Mouse (Mus musculus) CH12.LX (cell line): ENCODE data around the gene Hspa1l. TPM values are rescaled to one million over a fixed set of nuclear protein-coding genes. Genes with fewer than 3 reads are reported as not detected.

Source experiments
- DNase-seq: peaks from one replicate; pipeline ENCODE4 v3.0.0-alpha.2; 2013; ENCODE audit errors: extremely low read depth
- H3K27ac ChIP-seq: 2 replicates; pipeline ENCODE4 v1.5.1; 2012; ENCODE audit warnings: low read depth, mild to moderate bottlenecking, control low read depth, moderate library complexity; ENCODE audit not compliant: insufficient read depth
- H3K27me3 ChIP-seq: replicated peaks from 2 replicates; pipeline ENCODE3; 2012; ENCODE audit warnings: inconsistent platforms
- H3K36me3 ChIP-seq, 2 experiments: replicated peaks in 1 of 2; 2 replicates each; pipeline versions ENCODE3 to v1.6.1; 2012; ENCODE audit warnings: inconsistent platforms in 1 of 2, low read length in 1 of 2, mild to moderate bottlenecking in 1 of 2, mixed read lengths in 1 of 2, moderate library complexity in 1 of 2; ENCODE audit not compliant: control insufficient read depth in 1 of 2, insufficient read depth in 1 of 2
- H3K4me1 ChIP-seq, 2 experiments: 2 replicates each; pipeline ENCODE4 v1.6.1; 2012; ENCODE audit warnings: inconsistent platforms in 1 of 2, moderate library complexity in 1 of 2; ENCODE audit not compliant: insufficient read depth in 2 of 2, control insufficient read depth in 1 of 2
- H3K4me2 ChIP-seq: 2 replicates; pipeline ENCODE4 v1.6.1; 2012; ENCODE audit warnings: low read depth, mild to moderate bottlenecking, control low read depth; ENCODE audit not compliant: poor library complexity, insufficient read depth, severe bottlenecking
- H3K4me3 ChIP-seq, 3 experiments: fragments of 150-350 bp in 1 of 3; sonication (generic) in 1 of 3; replicated peaks in 1 of 3; 2 replicates each; pipeline versions ENCODE3 to v1.5.1; 2011 to 2012; ENCODE audit warnings: low read depth in 2 of 3, low read length in 2 of 3, mild to moderate bottlenecking in 2 of 3, moderate library complexity in 2 of 3, control low read depth in 1 of 3, improper control_type of control experiment in 1 of 3, inconsistent platforms in 1 of 3, mixed read lengths in 1 of 3; ENCODE audit not compliant: poor library complexity in 1 of 3
- H3K79me2 ChIP-seq: replicated peaks from 2 replicates; pipeline ENCODE4 v1.6.1; 2012; ENCODE audit warnings: mild to moderate bottlenecking, moderate library complexity; ENCODE audit not compliant: control insufficient read depth, poor library complexity, insufficient read depth, severe bottlenecking; ENCODE audit errors: extremely low read depth
- H3K9ac ChIP-seq: 2 replicates; pipeline ENCODE4 v1.6.1; 2012; ENCODE audit warnings: low read depth, mild to moderate bottlenecking, control low read depth, moderate library complexity; ENCODE audit not compliant: insufficient read depth
- H3K9me3 ChIP-seq: replicated peaks from 2 replicates; pipeline ENCODE3; 2012; ENCODE audit warnings: low read length, inconsistent platforms, mixed read lengths
- CHD1 ChIP-seq: IDR thresholded peaks from 2 replicates; pipeline ENCODE4 v1.6.1; 2012; ENCODE audit warnings: low read depth, low read length, improper control_type of control experiment, inconsistent platforms
- CHD2 ChIP-seq: IDR thresholded peaks from 2 replicates; pipeline ENCODE4 v1.6.1; 2011; ENCODE audit warnings: low read length, improper control_type of control experiment
- E2F4 ChIP-seq: IDR thresholded peaks from 2 replicates; pipeline ENCODE4 v1.6.1; 2011; ENCODE audit warnings: low read depth, low read length, improper control_type of control experiment; ENCODE audit not compliant: insufficient replicate concordance
- ELF1 ChIP-seq: IDR thresholded peaks from 2 replicates; pipeline ENCODE4 v1.6.1; 2014; ENCODE audit warnings: low read depth, mild to moderate bottlenecking, inconsistent platforms, low read length, improper control_type of control experiment
- EP300 ChIP-seq: IDR thresholded peaks from 2 replicates; pipeline ENCODE4 v1.6.1; 2011; ENCODE audit warnings: low read length, improper control_type of control experiment
- GABPA ChIP-seq: IDR thresholded peaks from 2 replicates; pipeline ENCODE4 v1.6.1; 2012; ENCODE audit warnings: low read depth, low read length, improper control_type of control experiment, inconsistent platforms; ENCODE audit not compliant: insufficient replicate concordance
- HCFC1 ChIP-seq: IDR thresholded peaks from 2 replicates; pipeline ENCODE4 v1.6.1; 2012; ENCODE audit warnings: low read depth, mild to moderate bottlenecking, inconsistent platforms, low read length, improper control_type of control experiment
- IRF4 ChIP-seq: IDR thresholded peaks from 2 replicates; pipeline ENCODE4 v1.6.1; 2014; ENCODE audit warnings: low read depth, mild to moderate bottlenecking, inconsistent platforms, low read length, improper control_type of control experiment
- MAFK ChIP-seq: IDR thresholded peaks from 2 replicates; pipeline ENCODE4 v1.6.1; 2011; ENCODE audit warnings: low read length, improper control_type of control experiment; ENCODE audit not compliant: insufficient replicate concordance
- MAX ChIP-seq: IDR thresholded peaks from 2 replicates; pipeline ENCODE4 v1.6.1; 2011; ENCODE audit warnings: low read length, improper control_type of control experiment
- MAZ ChIP-seq: IDR thresholded peaks from 2 replicates; pipeline ENCODE4 v1.6.1; 2012; ENCODE audit warnings: low read depth, mild to moderate bottlenecking, inconsistent platforms, low read length, improper control_type of control experiment, moderate library complexity
- MXI1 ChIP-seq: IDR thresholded peaks from 2 replicates; pipeline ENCODE4 v1.6.1; 2011; ENCODE audit warnings: mild to moderate bottlenecking, low read depth, low read length, improper control_type of control experiment
- MYC ChIP-seq: IDR thresholded peaks from 2 replicates; pipeline ENCODE4 v1.6.1; 2011; ENCODE audit warnings: low read depth, mild to moderate bottlenecking, improper control_type of control experiment, low read length
- NELFE ChIP-seq: IDR thresholded peaks from 2 replicates; pipeline ENCODE4 v1.6.1; 2011; ENCODE audit warnings: low read depth, low read length, improper control_type of control experiment
- NRF1 ChIP-seq: IDR thresholded peaks from 2 replicates; pipeline ENCODE4 v1.6.1; 2014; ENCODE audit warnings: low read depth, mild to moderate bottlenecking, inconsistent platforms, low read length, improper control_type of control experiment, moderate library complexity
- POLR2A ChIP-seq: IDR thresholded peaks from 2 replicates; pipeline ENCODE4 v1.6.1; 2011; ENCODE audit warnings: low read depth, mild to moderate bottlenecking, improper control_type of control experiment, low read length
- POLR2AphosphoS2 ChIP-seq: IDR thresholded peaks from 2 replicates; pipeline ENCODE4 v1.6.1; 2011; ENCODE audit warnings: low read depth, low read length, improper control_type of control experiment
- RCOR1 ChIP-seq: conservative IDR thresholded peaks from 2 replicates; pipeline ENCODE4 v1.6.1; 2012; ENCODE audit warnings: low read depth, mild to moderate bottlenecking, inconsistent platforms, low read length, improper control_type of control experiment
- SIN3A ChIP-seq: IDR thresholded peaks from 2 replicates; pipeline ENCODE4 v1.6.1; 2012; ENCODE audit warnings: low read length, improper control_type of control experiment, inconsistent platforms
- SMC3 ChIP-seq: IDR thresholded peaks from 2 replicates; pipeline ENCODE4 v1.6.1; 2011; ENCODE audit warnings: low read depth, low read length, improper control_type of control experiment
- TBP ChIP-seq: conservative IDR thresholded peaks from 2 replicates; pipeline ENCODE4 v1.6.1; 2011; ENCODE audit warnings: low read depth, low read length, improper control_type of control experiment
- TCF12 ChIP-seq: IDR thresholded peaks from 2 replicates; pipeline ENCODE4 v1.6.1; 2014; ENCODE audit warnings: low read depth, mild to moderate bottlenecking, inconsistent platforms, low read length, improper control_type of control experiment
- USF2 ChIP-seq: conservative IDR thresholded peaks from 2 replicates; pipeline ENCODE4 v1.6.1; 2011; ENCODE audit warnings: low read depth, low read length, improper control_type of control experiment
- ZKSCAN1 ChIP-seq: IDR thresholded peaks from 2 replicates; pipeline ENCODE4 v1.6.1; 2012; ENCODE audit warnings: low read depth, inconsistent platforms, low read length, improper control_type of control experiment, borderline replicate concordance
- ZMIZ1 ChIP-seq: IDR thresholded peaks from 2 replicates; pipeline ENCODE4 v1.6.1; 2012; ENCODE audit warnings: low read depth, mild to moderate bottlenecking, inconsistent platforms, low read length, improper control_type of control experiment
- ZNF384 ChIP-seq: IDR thresholded peaks from 2 replicates; pipeline ENCODE4 v1.6.1; 2012; ENCODE audit warnings: low read depth, low read length, improper control_type of control experiment, inconsistent platforms
- dilution Hi-C: fragments of 300-500 bp; cut with MboI; formaldehyde crosslinking; loops from 2 replicates; pipeline ENCODE4 v1.14.3; 2020; ENCODE audit warnings: low sequenced_read_pairs; ENCODE audit not compliant: extremely low pct_unique_long_range_greater_than_20kb, extremely low pct_ligation_motif_present
- in situ Hi-C: fragments of 300-500 bp; cut with MboI; formaldehyde crosslinking; loops from 3 replicates; pipeline ENCODE4 v1.14.3; 2019; ENCODE audit warnings: low sequenced_read_pairs, low pct_ligation_motif_present, low pct_unique_long_range_greater_than_20kb, mixed read lengths
- polyA plus RNA-seq: library from polyadenylated mRNA; unstranded; fragments of >175 nt; gene quantifications from 2 replicates; pipeline ENCODE4 v1.2.1, GENCODE M21; 2012; ENCODE audit warnings: low read depth; ENCODE audit not compliant: insufficient read length
- total RNA-seq, 2 experiments: library from RNA; depleted of rRNA; stranded (reverse); fragments of 300-350 nt in 1 of 2; fragments of >200 nt in 1 of 2; gene quantifications; 2 replicates each; pipeline ENCODE4 v1.2.3; 2012 to 2014

Gene Hspa1l
- total and polyA plus RNA-seq, 3 experiments: 0.30 to 1.4 TPM; not detected in 1

DNA sequence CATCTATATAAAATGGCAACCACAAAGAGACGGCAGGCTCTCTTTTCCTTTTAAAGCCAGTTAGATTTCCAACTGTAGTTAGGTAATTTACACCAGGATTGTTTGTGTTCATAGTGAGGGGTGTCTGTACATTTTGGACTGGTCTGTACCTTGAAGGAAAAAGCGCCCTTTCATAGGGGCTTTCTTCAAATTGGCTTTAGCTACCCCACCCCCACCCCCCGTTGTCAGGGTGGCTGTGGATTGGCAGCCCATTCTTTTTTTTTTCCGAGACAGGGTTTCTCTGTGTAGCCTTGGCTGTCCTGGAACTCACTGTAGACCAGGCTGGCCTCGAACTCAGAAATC is 24.6 kb downstream of the Hspa1l start:
- in situ Hi-C loops: no loop called here
- no peak for DNase-seq
- Histone ChIP-seq H3K36me3 (peaks cover 42 to 53% of the 10 kb centered on the region in 2 experiments), H3K4me3 (peak overlapping the region in 1 of 3 experiments; percentile 59), H3K4me1 (peaks cover 4 to 5% of the 10 kb centered on the region in 2 experiments; a peak in 1 of 4 replicates), H3K9ac (no peak overlapping the region), H3K79me2 (no peaks in the 10 kb centered on the region), H3K4me2 (no peak overlapping the region), H3K27ac (no peak overlapping the region), H3K27me3 (no peaks in the 10 kb centered on the region), H3K9me3 (peaks cover 36% of the 10 kb centered on the region)
- dilution Hi-C loops: no loop called here
- no peak for TF ChIP-seq MAFK
- TF ChIP-seq NELFE: 0 out of 2 replicates have a peak, but pooled peaks have one; percentile 22
- peak; percentile 14; the same call in 1 of the 2 replicates for TF ChIP-seq CHD2
- 0 out of 2 replicates have a peak, but pooled peaks have one; percentile 13 for TF ChIP-seq ZNF384
- TF ChIP-seq POLR2A: peak; percentile 13
- 0 out of 2 replicates have a peak, but pooled peaks have one; percentile 50 for TF ChIP-seq RCOR1
- TF ChIP-seq POLR2AphosphoS2: peak; percentile 67
- TF ChIP-seq ZKSCAN1: no peak

DNA sequence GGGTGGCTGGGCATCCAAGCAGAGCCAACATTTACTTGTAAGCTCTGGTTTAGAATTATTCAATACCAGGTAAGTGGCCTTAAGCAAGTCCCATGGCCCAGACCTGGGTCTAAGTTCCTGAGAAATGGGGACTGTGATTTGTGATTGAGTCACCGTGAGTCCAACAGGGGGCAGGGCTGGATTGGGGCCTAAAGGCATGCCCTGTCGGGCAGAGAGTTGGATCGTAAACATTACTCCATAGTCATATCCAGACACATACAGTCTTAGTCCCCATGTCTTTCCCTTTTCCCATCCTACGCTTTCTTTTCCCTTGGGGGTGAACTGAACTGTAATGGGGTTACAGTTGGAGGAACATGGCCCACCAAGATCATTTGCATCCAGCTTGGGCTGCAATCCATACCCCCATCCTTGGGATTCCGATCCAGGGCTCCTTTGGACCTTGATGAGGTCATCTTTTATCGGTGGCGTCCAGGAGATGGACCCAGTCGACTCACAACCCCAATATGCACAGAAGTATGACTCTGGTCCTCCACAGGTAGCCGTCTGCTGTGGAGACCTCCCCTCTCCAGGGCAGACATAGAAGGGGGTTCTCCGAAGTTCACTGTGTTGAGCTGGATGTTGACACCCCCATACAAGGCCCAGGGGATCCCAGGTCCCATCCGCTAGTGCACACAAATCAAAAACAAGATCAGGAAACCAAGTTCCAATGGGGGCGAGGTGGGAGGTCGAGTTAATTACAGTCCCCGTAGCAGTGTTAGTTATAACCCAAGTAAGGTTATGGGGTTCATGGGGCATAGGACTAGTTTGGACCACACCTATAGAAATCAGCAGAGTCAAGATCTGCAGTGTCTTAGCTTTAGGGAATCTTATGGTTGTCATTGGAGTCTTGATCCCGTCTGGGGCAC is 26.3 kb downstream of the Hspa1l start:
- Histone ChIP-seq H3K4me2 (no peak overlapping the region), H3K4me3 (peak overlapping the region in 2 of 3 experiments; percentile 36 to 59), H3K9me3 (peaks cover 36% of the 10 kb centered on the region), H3K27me3 (no peaks in the 10 kb centered on the region), H3K27ac (peak overlapping the region; percentile 99), H3K36me3 (peaks cover 35 to 48% of the 10 kb centered on the region in 2 experiments), H3K79me2 (peaks cover 17% of the 10 kb centered on the region), H3K4me1 (peaks cover 4 to 5% of the 10 kb centered on the region in 2 experiments; a peak in 1 of 4 replicates), H3K9ac (peak overlapping the region; percentile 8; the same call in 1 of the 2 replicates)
- peak; percentile 31 for DNase-seq
- dilution Hi-C loops: no loop called here
- in situ Hi-C loops: no loop called here
- TF ChIP-seq USF2 (peak; percentile 13; the same call in 1 of the 2 replicates), EP300 (no peak), POLR2AphosphoS2 (peak; percentile 14), MAZ (no peak), E2F4 (no peak), ELF1 (no peak), IRF4 (no peak), TCF12 (no peak), SMC3 (no peak), CHD1 (no peak), GABPA (no peak), TBP (no peak), NRF1 (no peak), MAX (no peak), MYC (no peak), ZMIZ1 (peak; percentile 56), RCOR1 (0 out of 2 replicates have a peak, but pooled peaks have one; percentile 19), MAFK (no peak), MXI1 (no peak), POLR2A (peak; percentile 63; the same call in 1 of the 2 replicates), SIN3A (no peak), HCFC1 (no peak), NELFE (no peak)
